Mouse (Mus musculus): Measurements from ENCODE around the gene Gm21477. TPM values are rescaled to one million over a fixed set of nuclear protein-coding genes. Genes with fewer than 3 reads are reported as not detected.
"Not testable (repeated sequence)": the region's sequence is repeated elsewhere in the genome, so short reads cannot be mapped to it uniquely, and the experiment has no call there.

Gene Gm21477
- total RNA-seq (2021) = not detected in 2 replicates
- long read RNA-seq, experiment 1 = 0 reads
- long read RNA-seq, experiment 2 = 0 reads

DNA sequence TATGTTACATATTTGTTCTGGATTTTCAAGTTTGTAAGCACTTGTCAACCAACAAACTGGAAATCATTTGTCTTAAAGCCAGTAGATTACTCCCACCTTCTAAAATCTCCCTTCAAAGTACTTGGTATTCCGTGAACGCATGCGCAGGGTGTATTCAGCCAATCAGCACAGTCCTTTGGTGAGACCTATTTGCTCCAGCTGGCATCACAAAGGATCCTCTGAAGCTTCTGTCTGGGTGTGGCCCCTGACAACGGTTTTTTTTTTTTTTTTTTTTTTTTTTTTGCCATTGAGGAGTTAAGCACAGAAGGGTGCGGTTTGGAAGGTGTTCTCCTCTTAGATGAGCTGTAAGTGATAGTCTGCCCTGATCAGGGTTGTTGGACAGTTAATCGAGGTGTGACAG is at the start of gene Gm21477:
TSS of gene Gm21477 (plus strand) at position 301 of the 400 bp plus-strand sequence.
- DNase-seq = not testable (repeated sequence)
